Mouse (Mus musculus): ENCODE measurements around the gene Cldn34c1.
"Not testable (repeated sequence)": the region's sequence is repeated elsewhere in the genome, so short reads cannot be mapped to it uniquely, and the experiment has no call there.

Gene Cldn34c1

GRCm38 (mm10) chrX:123103291-123104260, at the start of gene Cldn34c1:
TSS of gene Cldn34c1 (plus strand) at chrX:123103495.
- DNase-seq (ENCODE audit: inconsistent age in 2 of 2, low spot score in 1 of 2): peak; percentile 89 to 94

- peak in 1 of 2 experiments; percentile 10 for DNase-seq (ENCODE audit: inconsistent age in 2 of 2, low spot score in 1 of 2)
Observed at GRCm38 (mm10) chrX:123087441-123087840, 15.9 kb upstream of the Cldn34c1 start.

- DNase-seq (ENCODE audit: inconsistent age in 2 of 2, low spot score in 1 of 2): not testable (repeated sequence)
Observed at GRCm38 (mm10) chrX:123102806-123103205, 489 bp upstream of the Cldn34c1 start.

- peak in 1 of 2 experiments; percentile 40 for DNase-seq (ENCODE audit: inconsistent age in 2 of 2, low spot score in 1 of 2)
Observed at GRCm38 (mm10) chrX:123104692-123105091, 1.4 kb downstream of the Cldn34c1 start.

- not testable (repeated sequence) for DNase-seq (ENCODE audit: inconsistent age in 2 of 2, low spot score in 1 of 2)
Observed at GRCm38 (mm10) chrX:123222381-123222780, 119.1 kb downstream of the Cldn34c1 start, which contains the start of gene Srsx. TSS of gene Srsx (minus strand) at chrX:123222481.
